Mouse (Mus musculus) MEL (cell line): Measurements from ENCODE around the gene Pip5k1b. TPM values are rescaled to one million over a fixed set of nuclear protein-coding genes. Genes with fewer than 3 reads are reported as not detected.

ENCODE experiments used
- DNase-seq: peaks from one replicate; pipeline ENCODE4 v3.0.0; 2011; ENCODE audit warnings: low read depth, low spot score
- H3K27ac ChIP-seq: 2 replicates; pipeline ENCODE4 v1.5.1; 2012; ENCODE audit warnings: low read depth, mild to moderate bottlenecking, control low read depth, low read length, moderate library complexity; ENCODE audit not compliant: control insufficient read depth
- H3K27me3 ChIP-seq, 2 experiments: fragments of 150-350 bp in 1 of 2; sonication (generic) in 1 of 2; 2 replicates each; pipeline ENCODE4 v1.6.1; 2012; ENCODE audit warnings: low read length in 2 of 2, mild to moderate bottlenecking in 2 of 2, improper control_type of control experiment in 1 of 2, moderate library complexity in 1 of 2; ENCODE audit not compliant: insufficient read depth in 2 of 2, control insufficient read depth in 1 of 2
- H3K36me3 ChIP-seq, 2 experiments: 2 replicates each; pipeline ENCODE4 v1.6.1; 2012 to 2014; ENCODE audit warnings: low read length in 2 of 2, improper control_type of control experiment in 1 of 2, inconsistent platforms in 1 of 2, mild to moderate bottlenecking in 1 of 2; ENCODE audit not compliant: insufficient read depth in 2 of 2, control insufficient read depth in 1 of 2
- H3K4me1 ChIP-seq, 2 experiments: fragments of 150-350 bp in 1 of 2; sonication (generic) in 1 of 2; 2 replicates each; pipeline ENCODE4 v1.6.1; 2012; ENCODE audit warnings: low read length in 2 of 2, improper control_type of control experiment in 1 of 2, mild to moderate bottlenecking in 1 of 2; ENCODE audit not compliant: insufficient read depth in 2 of 2, control insufficient read depth in 1 of 2
- H3K4me3 ChIP-seq, 2 experiments: fragments of 150-350 bp in 1 of 2; sonication (generic) in 1 of 2; 2 replicates each; pipeline ENCODE4 v1.5.1; 2012; ENCODE audit warnings: low read depth in 2 of 2, low read length in 2 of 2, mild to moderate bottlenecking in 2 of 2, moderate library complexity in 2 of 2, control low read depth in 1 of 2, improper control_type of control experiment in 1 of 2; ENCODE audit not compliant: control insufficient read depth in 1 of 2, insufficient read depth in 1 of 2
- H3K79me2 ChIP-seq: 2 replicates; pipeline ENCODE4 v1.6.1; 2012; ENCODE audit warnings: mild to moderate bottlenecking, low read length, moderate library complexity; ENCODE audit not compliant: control insufficient read depth, poor library complexity, insufficient read depth
- H3K9ac ChIP-seq: 2 replicates; pipeline ENCODE4 v1.6.1; 2012; ENCODE audit warnings: low read depth, mild to moderate bottlenecking, control low read depth, low read length, moderate library complexity; ENCODE audit not compliant: control insufficient read depth, poor library complexity, severe bottlenecking
- H3K9me3 ChIP-seq: fragments of 150-350 bp; sonication (generic); replicated peaks from 2 replicates; pipeline ENCODE4 v1.6.1; 2012; ENCODE audit warnings: mild to moderate bottlenecking, low read length, improper control_type of control experiment, moderate library complexity; ENCODE audit not compliant: insufficient read depth
- CHD2 ChIP-seq: IDR thresholded peaks from 2 replicates; pipeline ENCODE4 v1.6.1; 2011; ENCODE audit warnings: low read length, improper control_type of control experiment
- CTCF ChIP-seq, 3 experiments: IDR thresholded peaks in 2 of 3; conservative IDR thresholded peaks in 1 of 3; 2 replicates each; pipeline ENCODE4 v1.5.1; 2011 to 2012; ENCODE audit warnings: low read length in 3 of 3, low read depth in 2 of 3, mild to moderate bottlenecking in 2 of 3, improper control_type of control experiment in 1 of 3, inconsistent platforms in 1 of 3, mixed read lengths in 1 of 3, moderate library complexity in 1 of 3; ENCODE audit not compliant: control insufficient read depth in 1 of 3, insufficient read depth in 1 of 3, poor library complexity in 1 of 3, severe bottlenecking in 1 of 3
- EP300 ChIP-seq, 2 experiments: IDR thresholded peaks; 2 replicates each; pipeline ENCODE4 v1.6.1; 2011; ENCODE audit warnings: improper control_type of control experiment in 2 of 2, low read length in 2 of 2, low read depth in 1 of 2, mild to moderate bottlenecking in 1 of 2
- ETS1 ChIP-seq: IDR thresholded peaks from 2 replicates; pipeline ENCODE4 v1.6.1; 2012; ENCODE audit warnings: low read depth, mild to moderate bottlenecking, inconsistent platforms, low read length, improper control_type of control experiment, moderate library complexity
- GATA1 ChIP-seq: IDR thresholded peaks from 2 replicates; pipeline ENCODE4 v1.6.1; 2011; ENCODE audit warnings: low read depth, low read length, improper control_type of control experiment
- JUND ChIP-seq: IDR thresholded peaks from 2 replicates; pipeline ENCODE4 v1.6.1; 2011; ENCODE audit warnings: low read depth, mild to moderate bottlenecking, improper control_type of control experiment, low read length
- MAFK ChIP-seq: IDR thresholded peaks from 2 replicates; pipeline ENCODE4 v1.6.1; 2011; ENCODE audit warnings: low read depth, mild to moderate bottlenecking, low read length, improper control_type of control experiment, borderline replicate concordance
- MEF2A ChIP-seq: IDR thresholded peaks from 2 replicates; pipeline ENCODE4 v1.6.1; 2014; ENCODE audit warnings: low read depth, mild to moderate bottlenecking, inconsistent platforms, low read length, improper control_type of control experiment; ENCODE audit not compliant: poor library complexity, insufficient replicate concordance, severe bottlenecking; ENCODE audit errors: extremely low read depth
- POLR2A ChIP-seq, 2 experiments: IDR thresholded peaks; 2 replicates each; pipeline ENCODE4 v1.6.1; 2011 to 2012; ENCODE audit warnings: low read length in 2 of 2, mild to moderate bottlenecking in 2 of 2, control low read depth in 1 of 2, improper control_type of control experiment in 1 of 2, low read depth in 1 of 2, moderate library complexity in 1 of 2; ENCODE audit not compliant: control insufficient read depth in 1 of 2, insufficient read depth in 1 of 2, poor library complexity in 1 of 2
- SIN3A ChIP-seq: IDR thresholded peaks from 2 replicates; pipeline ENCODE4 v1.6.1; 2012; ENCODE audit warnings: low read length, improper control_type of control experiment, inconsistent platforms
- TCF12 ChIP-seq: IDR thresholded peaks from 2 replicates; pipeline ENCODE4 v1.6.1; 2014; ENCODE audit warnings: low read depth, mild to moderate bottlenecking, inconsistent platforms, low read length, improper control_type of control experiment, moderate library complexity
- UBTF ChIP-seq: IDR thresholded peaks from 2 replicates; pipeline ENCODE4 v1.6.1; 2012; ENCODE audit warnings: low read depth, mild to moderate bottlenecking, inconsistent platforms, low read length, improper control_type of control experiment, moderate library complexity, borderline replicate concordance; ENCODE audit not compliant: insufficient read depth
- USF1 ChIP-seq: IDR thresholded peaks from 2 replicates; pipeline ENCODE4 v1.6.1; 2014; ENCODE audit warnings: low read depth, mild to moderate bottlenecking, inconsistent platforms, low read length, improper control_type of control experiment, moderate library complexity
- ZMIZ1 ChIP-seq: IDR thresholded peaks from 2 replicates; pipeline ENCODE4 v1.6.1; 2012; ENCODE audit warnings: low read depth, mild to moderate bottlenecking, inconsistent platforms, low read length, improper control_type of control experiment, moderate library complexity
- ZNF384 ChIP-seq: IDR thresholded peaks from 2 replicates; pipeline ENCODE4 v1.6.1; 2012; ENCODE audit warnings: low read depth, mild to moderate bottlenecking, inconsistent platforms, low read length, improper control_type of control experiment
- polyA plus RNA-seq, 2 experiments: library from polyadenylated mRNA; stranded (reverse) in 1 of 2; unstranded in 1 of 2; fragments of >175 nt in 1 of 2; fragments of >200 nt in 1 of 2; gene quantifications; 2 replicates each; pipeline versions ENCODE4 v1.2.1 to v1.2.4; 2012; ENCODE audit warnings: low replicate concordance in 2 of 2, low read depth in 1 of 2; ENCODE audit not compliant: insufficient read length in 2 of 2, insufficient read depth in 1 of 2, missing spikeins in 1 of 2
- total RNA-seq: library from RNA; depleted of rRNA; stranded (reverse); fragments of 300-350 nt; gene quantifications from 2 replicates; pipeline ENCODE4 v1.2.3, GENCODE M21; 2012

Gene Pip5k1b
- total and polyA plus RNA-seq, 3 experiments = 3.4 to 10.0 TPM; not detected in 1

GRCm38 (mm10) chr19:24518384-24518783, 37.3 kb downstream of the Pip5k1b start:
- no peaks in the 10 kb centered on the region for H3K27me3 ChIP-seq
- peaks cover 0 to 12% of the 10 kb centered on the region in 2 experiments; a peak in 2 of 4 replicates for H3K36me3 ChIP-seq
- no peak overlapping the region for H3K4me3 ChIP-seq
- H3K9ac ChIP-seq = no peak overlapping the region
- no peaks in the 10 kb centered on the region for H3K9me3 ChIP-seq
- H3K79me2 ChIP-seq = no peaks in the 10 kb centered on the region
- H3K4me1 ChIP-seq = peaks cover 5 to 12% of the 10 kb centered on the region in 2 experiments; a peak in 3 of 4 replicates
- H3K27ac ChIP-seq = no peak overlapping the region
- DNase-seq = no peak
- TF ChIP-seq ETS1 (no peak), ZMIZ1 (no peak), SIN3A (no peak), GATA1 (no peak), CHD2 (no peak)

- no peaks in the 10 kb centered on the region for H3K27me3 ChIP-seq
- no peaks in the 10 kb centered on the region for H3K9me3 ChIP-seq
- H3K36me3 ChIP-seq = peaks cover 0 to 17% of the 10 kb centered on the region in 2 experiments; a peak in 2 of 4 replicates
- no peak overlapping the region for H3K27ac ChIP-seq
- peak; percentile 48; the same call in 1 of the 2 replicates for TF ChIP-seq GATA1
- TF ChIP-seq POLR2A (IDR thresholded peaks at IDR 0.05; ENCODE audit: control insufficient read depth in 1 of 2, insufficient read depth in 1 of 2, low read depth in 1 of 2, low read length in 2 of 2, poor library complexity in 1 of 2) = no peak
- TF ChIP-seq, all 39 proteins: peak for 1
- H3K9ac ChIP-seq = no peak overlapping the region
- H3K79me2 ChIP-seq = no peaks in the 10 kb centered on the region
- no peak overlapping the region for H3K4me3 ChIP-seq
- H3K4me1 ChIP-seq = peaks cover 5 to 23% of the 10 kb centered on the region in 2 experiments; a peak in 3 of 4 replicates
- DNase-seq = no peak
Observed at GRCm38 (mm10) chr19:24517057-24517456, 38.6 kb downstream of the Pip5k1b start.

- H3K27me3 ChIP-seq = no peaks in the 10 kb centered on the region
- H3K27ac ChIP-seq = no peak overlapping the region
- no peak overlapping the region for H3K9ac ChIP-seq
- H3K79me2 ChIP-seq = no peaks in the 10 kb centered on the region
- TF ChIP-seq MAFK (no peak), ZNF384 (no peak), GATA1 (no peak), CTCF (IDR thresholded peaks at IDR 0.05 in 2 of 3, conservative IDR thresholded peaks at IDR 0.05 in 1 of 3; ENCODE audit: control insufficient read depth in 1 of 3, insufficient read depth in 1 of 3, low read depth in 2 of 3, low read length in 3 of 3, poor library complexity in 1 of 3, severe bottlenecking in 1 of 3) (no peak), USF1 (no peak), TCF12 (no peak), JUND (no peak), UBTF (no peak), EP300 (IDR thresholded peaks at IDR 0.05; ENCODE audit: low read depth in 1 of 2, low read length in 2 of 2) (no peak), MEF2A (no peak)
- H3K4me3 ChIP-seq = no peak overlapping the region
- peaks cover 0 to 17% of the 10 kb centered on the region in 2 experiments; a peak in 2 of 4 replicates for H3K36me3 ChIP-seq
- no peak for DNase-seq
- H3K9me3 ChIP-seq = no peaks in the 10 kb centered on the region
- peaks cover 5 to 23% of the 10 kb centered on the region in 2 experiments; a peak in 3 of 4 replicates for H3K4me1 ChIP-seq
Observed at GRCm38 (mm10) chr19:24515941-24516340, 39.7 kb downstream of the Pip5k1b start.
